Mouse (Mus musculus) embryonic facial prominence, embryonic 13.5 days (tissue): ENCODE data around the gene Celsr3. TPM values are rescaled to one million over a fixed set of nuclear protein-coding genes. Genes with fewer than 3 reads are reported as not detected.

Experiments used
- ATAC-seq: fragments of 200-750 bp; cut with Nextera tagmentation; 2 replicates; pipeline ENCODE4 v1.8.0; 2017; ENCODE audit warnings: low read depth; ENCODE audit not compliant: insufficient number of reproducible peaks, insufficient read depth, low FRiP score, low TSS enrichment
- H3K27ac ChIP-seq: fragments of 300-500 bp; sonication (generic); 2 replicates; pipeline ENCODE4 v1.5.1; 2015; ENCODE audit warnings: moderate library complexity, mild to moderate bottlenecking, inconsistent platforms
- H3K27me3 ChIP-seq: fragments of 300-500 bp; sonication (generic); 2 replicates; pipeline ENCODE4 v1.6.1; 2015; ENCODE audit warnings: mild to moderate bottlenecking, inconsistent platforms
- H3K36me3 ChIP-seq: fragments of 300-500 bp; sonication (generic); 2 replicates; pipeline ENCODE4 v1.6.1; 2015; ENCODE audit warnings: mild to moderate bottlenecking, inconsistent platforms
- H3K4me1 ChIP-seq: fragments of 300-500 bp; sonication (generic); 2 replicates; pipeline ENCODE4 v1.6.1; 2015; ENCODE audit warnings: inconsistent platforms
- H3K4me2 ChIP-seq: fragments of 300-500 bp; sonication (generic); 2 replicates; pipeline ENCODE4 v1.6.1; 2015; ENCODE audit warnings: moderate library complexity, mild to moderate bottlenecking, inconsistent platforms
- H3K4me3 ChIP-seq: fragments of 300-500 bp; sonication (generic); 2 replicates; pipeline ENCODE4 v1.5.1; 2015; ENCODE audit warnings: mild to moderate bottlenecking, inconsistent platforms
- H3K9ac ChIP-seq: fragments of 300-500 bp; sonication (generic); 2 replicates; pipeline ENCODE4 v1.6.1; 2015; ENCODE audit warnings: mild to moderate bottlenecking, inconsistent platforms
- H3K9me3 ChIP-seq: fragments of 300-500 bp; sonication (generic); 2 replicates; pipeline ENCODE4 v1.6.1; 2016; ENCODE audit warnings: inconsistent platforms
- WGBS: fragments of 180-500 bp; shearing (Covaris S2); methylation state at CpG from one replicate; pipeline ENCODE4 v1.1.7; 2015; ENCODE audit warnings: mixed read lengths; 5-methylcytosine and 5-hydroxymethylcytosine counted together
- polyA plus RNA-seq: library from polyadenylated mRNA; unstranded; fragments of >200 nt; fragmentation: Nextera tagmentation; extraction: Ambion mirVana; gene quantifications from 2 replicates; pipeline ENCODE4 v1.2.1, GENCODE M21; 2015

Celsr3 gene
- polyA plus RNA-seq, 1 experiment from 2014 or later: 0.56 TPM

GRCm38 (mm10) chr9:108788713-108789112 is 37.4 kb upstream of the Celsr3 start:
- Histone ChIP-seq H3K4me2 (no peak overlapping the region), H3K36me3 (peaks cover 3% of the 10 kb centered on the region; the same call in 1 of the 2 replicates), H3K9me3 (no peaks in the 10 kb centered on the region), H3K4me1 (peaks cover 70% of the 10 kb centered on the region), H3K27me3 (no peaks in the 10 kb centered on the region), H3K27ac (no peak overlapping the region), H3K4me3 (no peak overlapping the region), H3K9ac (no peak overlapping the region)
- WGBS: 67% methylated on average over 3 of the region's 3 CpGs
- ATAC-seq: no peak

DNA sequence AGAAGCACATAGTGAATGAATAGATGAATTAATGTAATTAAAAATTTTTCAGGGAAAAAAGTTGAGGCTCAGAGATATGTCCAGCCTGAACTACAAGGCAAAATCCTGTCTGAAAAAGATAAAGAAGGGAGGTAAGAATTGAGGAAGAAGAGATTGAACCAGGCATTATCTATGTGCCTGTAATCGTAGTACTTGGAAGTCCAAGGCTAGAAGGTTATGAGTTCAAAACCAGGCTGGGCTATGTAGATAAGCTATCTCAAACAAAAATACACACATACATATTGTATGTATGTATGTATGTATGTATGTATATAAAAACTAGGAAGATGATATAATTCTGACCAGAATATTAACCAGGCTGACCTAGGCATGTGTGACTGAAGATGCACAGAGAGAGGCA is 33.8 kb upstream of the Celsr3 start:
- Histone ChIP-seq H3K9me3 (no peaks in the 10 kb centered on the region), H3K9ac (no peak overlapping the region), H3K27me3 (no peaks in the 10 kb centered on the region), H3K4me3 (no peak overlapping the region), H3K4me2 (0 out of 2 replicates have a peak overlapping the region, but pooled peaks have one; percentile 0), H3K27ac (peak overlapping the region; percentile 11; the same call in 1 of the 2 replicates), H3K36me3 (peaks cover 19% of the 10 kb centered on the region), H3K4me1 (peaks cover 76% of the 10 kb centered on the region)
- 87% methylated on average over 1 of the region's 1 CpGs for WGBS
- ATAC-seq: no peak

DNA sequence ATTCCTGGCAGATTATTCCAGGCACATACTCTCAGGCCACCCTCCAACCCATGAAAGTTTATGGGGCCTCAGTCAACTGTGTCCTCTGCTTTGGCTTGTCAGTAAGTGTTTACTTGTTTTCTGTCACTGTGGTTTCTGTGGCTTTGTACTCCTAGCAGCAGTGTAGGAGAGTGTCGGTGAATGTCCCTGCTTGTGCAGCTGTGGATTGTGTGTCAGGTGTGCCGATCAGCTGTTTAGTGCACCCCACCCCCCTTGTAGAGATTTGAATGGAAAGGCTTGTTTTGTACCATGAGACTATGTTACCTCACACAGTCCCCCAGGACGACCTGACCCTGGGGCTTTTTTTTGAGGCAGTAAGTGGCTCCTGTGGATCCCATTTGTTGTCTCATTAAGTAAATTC is 33.4 kb upstream of the Celsr3 start:
- Histone ChIP-seq H3K4me2 (0 out of 2 replicates have a peak overlapping the region, but pooled peaks have one; percentile 0), H3K9ac (no peak overlapping the region), H3K36me3 (peaks cover 23% of the 10 kb centered on the region), H3K9me3 (no peaks in the 10 kb centered on the region), H3K4me1 (peaks cover 72% of the 10 kb centered on the region), H3K27me3 (no peaks in the 10 kb centered on the region), H3K27ac (peak overlapping the region; percentile 45; the same call in 1 of the 2 replicates), H3K4me3 (no peak overlapping the region)
- 46% methylated on average over 3 of the region's 3 CpGs for WGBS
- no peak for ATAC-seq

DNA sequence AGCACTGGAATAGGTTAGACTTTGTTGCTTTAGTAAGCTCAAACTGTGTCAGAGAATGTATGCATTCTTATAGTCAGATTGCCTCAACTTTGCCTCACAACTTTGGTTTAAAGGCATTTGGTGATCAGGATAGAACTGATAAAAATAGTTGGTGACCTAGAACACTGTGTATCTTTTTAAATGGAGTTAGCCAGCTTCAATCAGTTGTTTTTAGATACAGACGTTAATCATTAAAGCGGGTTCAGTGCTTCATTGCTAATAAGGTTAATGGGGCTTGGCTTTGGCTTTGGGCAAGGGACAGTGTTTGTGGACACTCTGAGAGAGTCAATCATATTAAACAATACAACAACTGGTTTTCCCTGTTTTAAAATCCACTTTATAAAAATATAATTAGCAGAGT is 30.8 kb upstream of the Celsr3 start:
- H3K9me3 ChIP-seq: no peaks in the 10 kb centered on the region
- H3K27ac ChIP-seq: no peak overlapping the region
- ATAC-seq: no peak
- H3K4me2 ChIP-seq: no peak overlapping the region
- 57% methylated on average over 2 of the region's 2 CpGs for WGBS
- no peak overlapping the region for H3K9ac ChIP-seq
- no peak overlapping the region for H3K4me3 ChIP-seq
- H3K36me3 ChIP-seq: peaks cover 47% of the 10 kb centered on the region
- H3K4me1 ChIP-seq: peaks cover 56% of the 10 kb centered on the region
- no peaks in the 10 kb centered on the region for H3K27me3 ChIP-seq

GRCm38 (mm10) chr9:108795762-108796161 is 30.4 kb upstream of the Celsr3 start:
- peak overlapping the region; percentile 49; the same call in 1 of the 2 replicates for H3K9ac ChIP-seq
- 47% methylated on average over 11 of the region's 11 CpGs for WGBS
- H3K4me2 ChIP-seq: peak overlapping the region; percentile 18; the same call in 1 of the 2 replicates
- H3K36me3 ChIP-seq: peaks cover 49% of the 10 kb centered on the region
- no peak overlapping the region for H3K27ac ChIP-seq
- H3K4me3 ChIP-seq: 0 out of 2 replicates have a peak overlapping the region, but pooled peaks have one; percentile 3
- H3K9me3 ChIP-seq: no peaks in the 10 kb centered on the region
- peaks cover 56% of the 10 kb centered on the region for H3K4me1 ChIP-seq
- no peak; the same call in 1 of the 2 replicates for ATAC-seq
- no peaks in the 10 kb centered on the region for H3K27me3 ChIP-seq

- H3K4me1 ChIP-seq: peaks cover 49% of the 10 kb centered on the region
- peaks cover 51% of the 10 kb centered on the region for H3K36me3 ChIP-seq
- H3K9ac ChIP-seq: peak overlapping the region; percentile 49; the same call in 1 of the 2 replicates
- 79% methylated on average over 4 of the region's 4 CpGs for WGBS
- no peak overlapping the region for H3K4me3 ChIP-seq
- peak overlapping the region; percentile 48; the same call in 1 of the 2 replicates for H3K27ac ChIP-seq
- H3K9me3 ChIP-seq: no peaks in the 10 kb centered on the region
- no peak for ATAC-seq
- no peaks in the 10 kb centered on the region for H3K27me3 ChIP-seq
- peak overlapping the region; percentile 18; the same call in 1 of the 2 replicates for H3K4me2 ChIP-seq
Observed at GRCm38 (mm10) chr9:108796351-108796981, 29.7 kb upstream of the Celsr3 start.

GRCm38 (mm10) chr9:108797477-108797876 is 28.6 kb upstream of the Celsr3 start:
- H3K36me3 ChIP-seq: peaks cover 61% of the 10 kb centered on the region
- no peak overlapping the region for H3K27ac ChIP-seq
- peaks cover 39% of the 10 kb centered on the region for H3K4me1 ChIP-seq
- H3K27me3 ChIP-seq: no peaks in the 10 kb centered on the region
- no peak overlapping the region for H3K9ac ChIP-seq
- ATAC-seq: no peak
- H3K4me2 ChIP-seq: no peak overlapping the region
- 90% methylated on average over 7 of the region's 7 CpGs for WGBS
- H3K4me3 ChIP-seq: no peak overlapping the region
- H3K9me3 ChIP-seq: no peaks in the 10 kb centered on the region

DNA sequence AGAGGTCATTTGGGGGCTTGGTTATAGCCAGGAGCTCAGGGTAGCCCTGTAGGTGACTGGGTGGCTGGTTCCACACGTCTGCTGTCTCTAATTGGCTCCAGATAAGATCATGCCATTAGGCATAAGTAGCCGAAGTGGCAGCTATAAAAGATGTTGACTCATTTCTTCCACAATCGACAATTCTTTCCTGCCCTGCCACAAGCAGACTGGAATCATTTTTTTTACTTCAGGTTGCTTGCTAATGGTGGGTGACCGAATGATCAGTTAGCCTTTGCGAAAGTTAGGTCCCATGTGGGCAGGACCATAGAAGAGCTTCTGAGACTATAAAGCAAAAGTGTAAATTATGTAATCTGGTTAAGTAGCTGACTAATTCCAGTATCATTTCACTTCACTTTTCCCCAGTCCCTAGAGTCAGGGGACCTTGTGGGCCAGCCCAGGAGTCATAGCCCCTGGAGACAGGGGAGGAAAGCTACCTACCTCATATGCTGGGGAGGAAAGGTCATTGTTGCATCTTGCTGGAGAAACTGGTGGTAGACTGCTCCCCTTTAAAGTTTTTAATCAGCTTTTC is 27.5 kb upstream of the Celsr3 start:
- no peak overlapping the region for H3K4me3 ChIP-seq
- peaks cover 29% of the 10 kb centered on the region for H3K4me1 ChIP-seq
- H3K4me2 ChIP-seq: no peak overlapping the region
- no peaks in the 10 kb centered on the region for H3K9me3 ChIP-seq
- H3K27ac ChIP-seq: no peak overlapping the region
- ATAC-seq: no peak
- peaks cover 70% of the 10 kb centered on the region for H3K36me3 ChIP-seq
- WGBS: 73% methylated on average over 5 of the region's 5 CpGs
- no peak overlapping the region for H3K9ac ChIP-seq
- no peaks in the 10 kb centered on the region for H3K27me3 ChIP-seq

- H3K9ac ChIP-seq: no peak overlapping the region
- no peaks in the 10 kb centered on the region for H3K9me3 ChIP-seq
- H3K4me1 ChIP-seq: peaks cover 19% of the 10 kb centered on the region
- WGBS: 93% methylated on average over 3 of the region's 3 CpGs
- ATAC-seq: no peak
- H3K27me3 ChIP-seq: no peaks in the 10 kb centered on the region
- no peak overlapping the region for H3K27ac ChIP-seq
- H3K4me2 ChIP-seq: no peak overlapping the region
- no peak overlapping the region for H3K4me3 ChIP-seq
- peaks cover 77% of the 10 kb centered on the region for H3K36me3 ChIP-seq
Observed at GRCm38 (mm10) chr9:108799564-108799963, 26.6 kb upstream of the Celsr3 start.

- ATAC-seq: no peak
- Histone ChIP-seq H3K36me3 (peaks cover 59% of the 10 kb centered on the region), H3K27me3 (no peaks in the 10 kb centered on the region), H3K9me3 (no peaks in the 10 kb centered on the region), H3K4me3 (no peak overlapping the region), H3K4me2 (no peak overlapping the region), H3K27ac (no peak overlapping the region), H3K4me1 (peaks cover 17% of the 10 kb centered on the region), H3K9ac (no peak overlapping the region)
- WGBS: 89% methylated on average over 8 of the region's 8 CpGs
Observed at GRCm38 (mm10) chr9:108805768-108806167, 20.4 kb upstream of the Celsr3 start.

GRCm38 (mm10) chr9:108806379-108806778 is 19.7 kb upstream of the Celsr3 start:
- no peak overlapping the region for H3K4me3 ChIP-seq
- no peak for ATAC-seq
- H3K4me2 ChIP-seq: no peak overlapping the region
- H3K9me3 ChIP-seq: no peaks in the 10 kb centered on the region
- peaks cover 17% of the 10 kb centered on the region for H3K4me1 ChIP-seq
- H3K9ac ChIP-seq: no peak overlapping the region
- no peak overlapping the region for H3K27ac ChIP-seq
- no peaks in the 10 kb centered on the region for H3K27me3 ChIP-seq
- peaks cover 64% of the 10 kb centered on the region for H3K36me3 ChIP-seq

DNA sequence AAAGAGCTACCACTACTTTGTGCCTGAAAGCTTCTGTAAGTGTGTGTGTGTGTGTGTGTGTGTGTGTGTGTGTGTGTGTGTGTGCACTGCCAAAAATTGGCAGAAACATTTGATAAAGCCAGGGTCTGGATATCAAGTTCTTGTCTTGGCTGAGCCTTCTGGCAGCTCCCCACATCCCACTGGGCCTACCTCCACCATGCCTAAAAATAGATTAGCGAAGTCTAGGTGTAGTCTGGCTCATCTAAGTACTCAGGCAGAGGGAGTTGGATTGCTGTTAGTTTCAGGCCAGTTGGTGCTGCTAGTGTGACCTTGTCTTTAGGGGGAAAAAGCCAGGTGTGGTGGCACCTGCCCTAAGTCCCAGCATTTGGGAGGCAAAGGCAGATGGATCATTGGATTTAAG is 19.3 kb upstream of the Celsr3 start:
- peaks cover 17% of the 10 kb centered on the region for H3K4me1 ChIP-seq
- no peak for ATAC-seq
- H3K36me3 ChIP-seq: peaks cover 64% of the 10 kb centered on the region
- H3K27ac ChIP-seq: no peak overlapping the region
- H3K9me3 ChIP-seq: no peaks in the 10 kb centered on the region
- WGBS: 91% methylated on average over 1 of the region's 1 CpGs
- H3K4me3 ChIP-seq: no peak overlapping the region
- H3K9ac ChIP-seq: no peak overlapping the region
- H3K4me2 ChIP-seq: no peak overlapping the region
- H3K27me3 ChIP-seq: no peaks in the 10 kb centered on the region
